In the genomic region with DNA sequence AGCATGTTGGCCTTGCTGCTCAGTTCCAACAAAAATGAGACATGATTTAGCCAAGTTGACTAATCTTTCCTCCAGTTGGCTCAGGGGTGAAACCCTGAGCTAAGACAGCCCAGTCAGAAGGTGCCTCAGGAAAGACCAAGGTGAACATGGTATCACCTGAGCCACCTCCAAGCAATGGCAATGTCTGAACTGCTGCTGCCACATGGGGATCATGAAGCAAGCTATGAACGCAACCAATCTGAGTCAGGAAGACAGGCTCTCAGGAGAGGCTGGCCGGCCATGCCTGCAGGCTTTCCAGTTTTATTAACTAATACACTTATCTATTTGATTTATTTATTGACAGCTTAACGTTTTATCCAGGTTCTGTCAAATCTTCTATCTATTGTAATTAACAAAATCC, we compare ENCODE assay signal across 28 mouse cellular contexts.
"Had no signal": no experiment of that assay in that cellular context is flagged by ENCODE, and none has a peak within 500 bp of the region (broad histone marks: within the 10 kb centered on the region; RNA-seq: fewer than 3 reads in every experiment).

No protein-coding gene starts in this region.

- DNase-seq: left cerebral cortex, postnatal 4 days; liver; liver, embryonic 13.5 days; liver, postnatal 0 days; lung, adult 18-20 months; lung, adult 2 months; lung, embryonic 14.5 days; lung, postnatal 10 days; lung, postnatal 14 days; lung, postnatal 36 days; lung, postnatal 4 days; midbrain, embryonic 14.5 days had no signal

- H3K27ac ChIP-seq: limb, embryonic 10.5 days; limb, embryonic 12.5 days; limb, embryonic 13.5 days; limb, embryonic 15.5 days; liver, embryonic 12.5 days; liver, embryonic 13.5 days; liver, embryonic 14.5 days; liver, embryonic 15.5 days; lung, embryonic 15.5 days; macrophage; midbrain, embryonic 10.5 days; midbrain, embryonic 12.5 days; midbrain, embryonic 13.5 days; midbrain, embryonic 15.5 days; neural tube, embryonic 12.5 days had no signal

- H3K4me3 ChIP-seq: limb, embryonic 10.5 days; limb, embryonic 12.5 days; limb, embryonic 13.5 days; limb, embryonic 15.5 days; liver, embryonic 12.5 days; liver, embryonic 13.5 days; liver, embryonic 15.5 days; lung, embryonic 15.5 days; megakaryocyte, embryonic 14.5 days; midbrain, embryonic 10.5 days; midbrain, embryonic 12.5 days; midbrain, embryonic 13.5 days; midbrain, embryonic 15.5 days; myocyte; neural tube, embryonic 12.5 days had no signal

- H3K9me3 ChIP-seq: limb, embryonic 10.5 days; limb, embryonic 12.5 days; limb, embryonic 13.5 days; limb, embryonic 15.5 days; liver, embryonic 12.5 days; liver, embryonic 13.5 days; liver, embryonic 15.5 days; lung, embryonic 15.5 days; midbrain, embryonic 10.5 days; midbrain, embryonic 12.5 days; midbrain, embryonic 13.5 days; midbrain, embryonic 15.5 days; neural tube, embryonic 12.5 days had no signal

- H3K36me3 ChIP-seq: limb, embryonic 10.5 days; limb, embryonic 12.5 days; limb, embryonic 13.5 days; limb, embryonic 15.5 days; liver, embryonic 12.5 days; liver, embryonic 13.5 days; liver, embryonic 15.5 days; lung, embryonic 15.5 days; midbrain, embryonic 10.5 days; midbrain, embryonic 12.5 days; midbrain, embryonic 13.5 days; midbrain, embryonic 15.5 days; neural tube, embryonic 12.5 days had no signal

- H3K4me1 ChIP-seq: limb, embryonic 10.5 days; limb, embryonic 12.5 days; limb, embryonic 13.5 days; limb, embryonic 15.5 days; liver, embryonic 12.5 days; liver, embryonic 13.5 days; liver, embryonic 15.5 days; lung, embryonic 15.5 days; megakaryocyte, embryonic 14.5 days; midbrain, embryonic 10.5 days; midbrain, embryonic 12.5 days; midbrain, embryonic 13.5 days; midbrain, embryonic 15.5 days; neural tube, embryonic 12.5 days had no signal

- H3K27me3 ChIP-seq: limb, embryonic 12.5 days; limb, embryonic 13.5 days; limb, embryonic 15.5 days; liver, embryonic 12.5 days; liver, embryonic 13.5 days; liver, embryonic 15.5 days; lung, embryonic 15.5 days; midbrain, embryonic 12.5 days; midbrain, embryonic 13.5 days; midbrain, embryonic 15.5 days; neural tube, embryonic 12.5 days had no signal
